Mouse (Mus musculus): Measurements from ENCODE around the gene Mthfd1l. TPM values are rescaled to one million over a fixed set of nuclear protein-coding genes. Genes with fewer than 3 reads are reported as not detected.

The Mthfd1l gene
- polyA plus RNA-seq, 1 experiment from 2014 or later, result 19.5 TPM

- no peak overlapping the region for H3K27ac ChIP-seq
- H3K9me3 ChIP-seq (replicated peaks), result no peaks in the 10 kb centered on the region
- H3K4me3 ChIP-seq, result no peak overlapping the region
- 92% methylated on average over 8 of the region's 8 CpGs for WGBS
- no peak for DNase-seq (ENCODE audit: low spot score)
- H3K27me3 ChIP-seq (ENCODE audit: low read depth, poor library complexity, severe bottlenecking), result no peaks in the 10 kb centered on the region
- no peaks in the 10 kb centered on the region for H3K4me1 ChIP-seq
- peaks cover 70% of the 10 kb centered on the region for H3K36me3 ChIP-seq
Observed at GRCm38 (mm10) chr10:3993365-3994102, 20.6 kb downstream of the Mthfd1l start.

GRCm38 (mm10) chr10:3995277-3995676, 22.4 kb downstream of the Mthfd1l start:
- WGBS, result 82% methylated on average over 4 of the region's 4 CpGs
- DNase-seq (ENCODE audit: low spot score), result no peak
- Histone ChIP-seq H3K4me1 (no peaks in the 10 kb centered on the region), H3K4me3 (no peak overlapping the region), H3K9me3 (replicated peaks) (no peaks in the 10 kb centered on the region), H3K27me3 (ENCODE audit: low read depth, poor library complexity, severe bottlenecking) (no peaks in the 10 kb centered on the region), H3K36me3 (peaks cover 65% of the 10 kb centered on the region), H3K27ac (no peak overlapping the region)

- H3K27ac ChIP-seq, result no peak overlapping the region
- no peaks in the 10 kb centered on the region for H3K9me3 ChIP-seq (replicated peaks)
- no peaks in the 10 kb centered on the region for H3K4me1 ChIP-seq
- WGBS, result 66% methylated on average over 15 of the region's 15 CpGs
- H3K27me3 ChIP-seq (ENCODE audit: low read depth, poor library complexity, severe bottlenecking), result no peaks in the 10 kb centered on the region
- no peak overlapping the region for H3K4me3 ChIP-seq
- peaks cover 60% of the 10 kb centered on the region for H3K36me3 ChIP-seq
- DNase-seq (ENCODE audit: low spot score), result peak; percentile 86
Observed at GRCm38 (mm10) chr10:3996170-3996876, 23.4 kb downstream of the Mthfd1l start.

GRCm38 (mm10) chr10:3997851-3998426, 25.0 kb downstream of the Mthfd1l start:
- Histone ChIP-seq H3K9me3 (replicated peaks) (no peaks in the 10 kb centered on the region), H3K4me1 (no peaks in the 10 kb centered on the region), H3K27me3 (ENCODE audit: low read depth, poor library complexity, severe bottlenecking) (no peaks in the 10 kb centered on the region), H3K27ac (no peak overlapping the region), H3K36me3 (peaks cover 46% of the 10 kb centered on the region), H3K4me3 (no peak overlapping the region)
- 96% methylated on average over 7 of the region's 7 CpGs for WGBS
- DNase-seq (ENCODE audit: low spot score), result no peak

- H3K4me3 ChIP-seq, result no peak overlapping the region
- 97% methylated on average over 5 of the region's 5 CpGs for WGBS
- no peak for DNase-seq (ENCODE audit: low spot score)
- H3K36me3 ChIP-seq, result peaks cover 24% of the 10 kb centered on the region; the same call in 1 of the 2 replicates
- H3K9me3 ChIP-seq (replicated peaks), result no peaks in the 10 kb centered on the region
- no peak overlapping the region for H3K27ac ChIP-seq
- 0 out of 2 replicates have a peak, but pooled peaks cover 3% of the 10 kb centered on the region for H3K4me1 ChIP-seq
- H3K27me3 ChIP-seq (ENCODE audit: low read depth, poor library complexity, severe bottlenecking), result no peaks in the 10 kb centered on the region
Observed at GRCm38 (mm10) chr10:4002711-4003110, 29.8 kb downstream of the Mthfd1l start.

GRCm38 (mm10) chr10:4005191-4005590, 32.3 kb downstream of the Mthfd1l start:
- 93% methylated on average over 7 of the region's 7 CpGs for WGBS
- Histone ChIP-seq H3K9me3 (replicated peaks) (no peaks in the 10 kb centered on the region), H3K27me3 (ENCODE audit: low read depth, poor library complexity, severe bottlenecking) (no peaks in the 10 kb centered on the region), H3K36me3 (peaks cover 16% of the 10 kb centered on the region), H3K4me1 (0 out of 2 replicates have a peak, but pooled peaks cover 3% of the 10 kb centered on the region), H3K27ac (no peak overlapping the region), H3K4me3 (no peak overlapping the region)
- no peak for DNase-seq (ENCODE audit: low spot score)

GRCm38 (mm10) chr10:4006296-4007015, 33.5 kb downstream of the Mthfd1l start:
- Histone ChIP-seq H3K27me3 (ENCODE audit: low read depth, poor library complexity, severe bottlenecking) (no peaks in the 10 kb centered on the region), H3K27ac (no peak overlapping the region)
- DNase-seq (ENCODE audit: low spot score), result no peak

GRCm38 (mm10) chr10:4022628-4023303, 49.8 kb downstream of the Mthfd1l start:
- H3K9me3 ChIP-seq (replicated peaks), result no peaks in the 10 kb centered on the region
- H3K27ac ChIP-seq, result no peak overlapping the region
- H3K4me1 ChIP-seq, result no peaks in the 10 kb centered on the region
- 95% methylated on average over 14 of the region's 14 CpGs for WGBS
- H3K27me3 ChIP-seq (ENCODE audit: low read depth, poor library complexity, severe bottlenecking), result no peaks in the 10 kb centered on the region
- H3K4me3 ChIP-seq, result no peak overlapping the region
- H3K36me3 ChIP-seq, result peaks cover 33% of the 10 kb centered on the region
- no peak for DNase-seq (ENCODE audit: low spot score)

More at GRCm38 (mm10) chr10:4006296-4007015, 33.5 kb downstream of the Mthfd1l start:
- Histone ChIP-seq H3K4me3 (no peak overlapping the region), H3K9me3 (replicated peaks) (no peaks in the 10 kb centered on the region), H3K4me1 (0 out of 2 replicates have a peak, but pooled peaks cover 3% of the 10 kb centered on the region), H3K36me3 (peaks cover 10% of the 10 kb centered on the region)
- 70% methylated on average over 7 of the region's 7 CpGs for WGBS

- Histone ChIP-seq H3K4me3 (no peak overlapping the region), H3K27ac (no peak overlapping the region), H3K9me3 (replicated peaks) (no peaks in the 10 kb centered on the region), H3K36me3 (peaks cover 32% of the 10 kb centered on the region), H3K27me3 (ENCODE audit: low read depth, poor library complexity, severe bottlenecking) (no peaks in the 10 kb centered on the region), H3K4me1 (no peaks in the 10 kb centered on the region)
- WGBS, result 78% methylated on average over 4 of the region's 4 CpGs
- DNase-seq (ENCODE audit: low spot score), result no peak
Observed at GRCm38 (mm10) chr10:4026616-4027015, 53.7 kb downstream of the Mthfd1l start.

- H3K27ac ChIP-seq, result no peak overlapping the region
- no peaks in the 10 kb centered on the region for H3K9me3 ChIP-seq (replicated peaks)
- H3K4me3 ChIP-seq, result no peak overlapping the region
- H3K27me3 ChIP-seq (ENCODE audit: low read depth, poor library complexity, severe bottlenecking), result no peaks in the 10 kb centered on the region
- H3K4me1 ChIP-seq, result no peaks in the 10 kb centered on the region
- WGBS, result 50% methylated on average over 4 of the region's 4 CpGs
- no peak for DNase-seq (ENCODE audit: low spot score)
- peaks cover 37% of the 10 kb centered on the region for H3K36me3 ChIP-seq
Observed at GRCm38 (mm10) chr10:4027466-4027865, 54.5 kb downstream of the Mthfd1l start.

GRCm38 (mm10) chr10:4028851-4029442, 56.0 kb downstream of the Mthfd1l start:
- H3K27me3 ChIP-seq (ENCODE audit: low read depth, poor library complexity, severe bottlenecking), result no peaks in the 10 kb centered on the region
- H3K4me3 ChIP-seq, result no peak overlapping the region
- H3K36me3 ChIP-seq, result peaks cover 38% of the 10 kb centered on the region
- H3K4me1 ChIP-seq, result no peaks in the 10 kb centered on the region
- 94% methylated on average over 15 of the region's 15 CpGs for WGBS
- no peaks in the 10 kb centered on the region for H3K9me3 ChIP-seq (replicated peaks)
- DNase-seq (ENCODE audit: low spot score), result no peak
- H3K27ac ChIP-seq, result no peak overlapping the region

- no peaks in the 10 kb centered on the region for H3K4me1 ChIP-seq
- H3K9me3 ChIP-seq (replicated peaks), result no peaks in the 10 kb centered on the region
- peaks cover 53% of the 10 kb centered on the region for H3K36me3 ChIP-seq
- no peaks in the 10 kb centered on the region for H3K27me3 ChIP-seq (ENCODE audit: low read depth, poor library complexity, severe bottlenecking)
- DNase-seq (ENCODE audit: low spot score), result no peak
- no peak overlapping the region for H3K4me3 ChIP-seq
- WGBS, result 82% methylated on average over 9 of the region's 9 CpGs
- no peak overlapping the region for H3K27ac ChIP-seq
Observed at GRCm38 (mm10) chr10:4033761-4034160, 60.8 kb downstream of the Mthfd1l start.

Measured in limb, embryonic 10.5 days (tissue).